ENCODE assay signal across 23 mouse cellular contexts in genomic region chr5:101525346-101525745, GRCm38 (mm10).
DNase-seq lines count a peak whose midpoint lies in the region; TF ChIP-seq lines count a peak whose summit lies in the region.
"Had no signal": no experiment of that assay in that cellular context is flagged by ENCODE, and none has a peak within 500 bp of the region (broad histone marks: within the 10 kb centered on the region; RNA-seq: fewer than 3 reads in every experiment).

No protein-coding gene starts in this region.

- no peaks in the 10 kb centered on the region for H3K36me3 ChIP-seq in C2C12 (ENCODE audit: control insufficient read depth, insufficient read depth)
- H3K36me3 ChIP-seq: embryonic facial prominence, embryonic 13.5 days; forebrain, embryonic 10.5 days; forebrain, embryonic 15.5 days; hindbrain, embryonic 10.5 days; hindbrain, embryonic 15.5 days; liver, embryonic 15.5 days; lung, embryonic 15.5 days had no signal

- H3K79me3 ChIP-seq in C2C12 (ENCODE audit: low read depth), result no peaks in the 10 kb centered on the region

- no peak overlapping the region for H3ac ChIP-seq in C2C12 (ENCODE audit: control insufficient read depth, insufficient read length, low read depth)

- H3K79me2 ChIP-seq in C2C12 (ENCODE audit: control insufficient read depth, insufficient read depth), result no peaks in the 10 kb centered on the region

- H3K27me3 ChIP-seq in C2C12 (ENCODE audit: control insufficient read depth, insufficient read depth, insufficient read length), result no peaks in the 10 kb centered on the region
- H3K27me3 ChIP-seq: liver, embryonic 15.5 days had no signal

- H3K4me3 ChIP-seq in C2C12 (ENCODE audit: insufficient read depth, poor library complexity, severe bottlenecking), result no peak overlapping the region
- H3K4me3 ChIP-seq: embryonic facial prominence, embryonic 13.5 days; forebrain, embryonic 10.5 days; forebrain, embryonic 15.5 days; hindbrain, embryonic 10.5 days; hindbrain, embryonic 15.5 days; liver, embryonic 15.5 days; lung, embryonic 15.5 days had no signal

- TF ChIP-seq CTCF in C2C12 (IDR thresholded peaks at IDR 0.05; ENCODE audit: control insufficient read depth, insufficient read depth, insufficient read length), result no peak

- DNase-seq in kidney, adult 18-20 months, result peak; percentile 17
- DNase-seq in kidney, postnatal 4 days, result no peak
- DNase-seq in NIH3T3 (ENCODE audit: low read depth), result peak; percentile 12
- DNase-seq in kidney, postnatal 25 days, result peak; percentile 45 to 60
- DNase-seq in thymus, postnatal 4 days, result no peak
- DNase-seq in gastrocnemius, postnatal 25 days, result no peak
- DNase-seq: adrenal gland, postnatal 36 days; cerebellum, adult 18-20 months; cerebellum, postnatal 10 days; heart, postnatal 14 days; layer of hippocampus, postnatal 36 days; right cerebral cortex, adult 18-20 months; spleen, adult 18-20 months; thymus, adult 18-20 months; thymus, postnatal 25 days had no signal

TF ChIP-seq in C2C12, 6 proteins besides CTCF, POLR2A, EP300 and RAD21:
- no peak for TF ChIP-seq USF1 (IDR thresholded peaks at IDR 0.05; ENCODE audit: low read depth)
- peak; percentile 22 for TF ChIP-seq CEBPB (IDR thresholded peaks at IDR 0.05; ENCODE audit: low read depth)

Comparison
In these comparisons a context has a peak if more than half of its experiments do, and no peak if none do; other contexts are left out.
1. DNase-seq: peak in kidney, adult 18-20 months (single experiment), NIH3T3 (single experiment) and kidney, postnatal 25 days (2 of 2); none in kidney, postnatal 4 days (0 of 2), thymus, postnatal 4 days (single experiment) and gastrocnemius, postnatal 25 days (single experiment).